Mouse (Mus musculus) left cerebral cortex, postnatal 36 days (tissue): ENCODE data around the gene Atp5d. TPM values are rescaled to one million over a fixed set of nuclear protein-coding genes. Genes with fewer than 3 reads are reported as not detected.

Experiments used
- DNase-seq, 2 experiments: peaks; one replicate each; pipeline ENCODE4 v3.0.0; 2021 to 2022; ENCODE audit warnings: low spot score in 2 of 2, mixed read lengths in 1 of 2
- intact Hi-C: fragments of 180-260 bp; cut with DNase I; formaldehyde crosslinking; loops from one replicate; pipeline ENCODE4 v1.15.1; 2025
- total RNA-seq, 2 experiments: library from RNA; stranded (reverse); gene quantifications; 2 replicates each; pipeline ENCODE4 v1.2.3; 2021

Gene Atp5d
- 100 to 1,000 TPM; 334 to 384 TPM for total RNA-seq

- intact Hi-C loops = no loop called here
- DNase-seq = peak; percentile 79 to 88
Measured at GRCm38 (mm10) chr10:80138553-80139438, at the start of gene Atp5d. Gene Atp5d, plus strand, starts transcription at chr10:80138632.

DNA sequence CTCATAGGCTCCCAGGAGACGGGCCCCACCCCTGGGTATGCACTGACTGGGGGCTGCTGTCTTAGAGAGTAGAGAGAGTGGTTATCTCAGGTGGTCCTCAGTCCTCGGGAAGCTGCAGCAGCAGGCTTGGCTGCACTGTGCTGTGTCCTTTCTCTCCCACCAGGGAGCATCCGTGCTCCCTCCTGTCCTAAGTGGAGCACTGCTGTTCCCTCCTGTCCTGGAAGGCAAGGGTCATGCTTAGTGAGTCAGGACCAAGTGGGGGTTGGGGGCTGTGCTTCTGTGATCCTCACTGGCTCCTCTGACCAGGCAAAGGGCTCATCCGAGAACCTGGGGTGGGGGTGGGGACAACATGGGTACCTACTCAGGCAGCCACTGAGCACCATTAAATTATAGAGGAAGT is 49.3 kb upstream of the Atp5d start:
- no peak for DNase-seq
- intact Hi-C loops = no loop called here

GRCm38 (mm10) chr10:80091527-80091926 is 46.9 kb upstream of the Atp5d start:
- intact Hi-C loops = no loop called here
- no peak for DNase-seq

DNA sequence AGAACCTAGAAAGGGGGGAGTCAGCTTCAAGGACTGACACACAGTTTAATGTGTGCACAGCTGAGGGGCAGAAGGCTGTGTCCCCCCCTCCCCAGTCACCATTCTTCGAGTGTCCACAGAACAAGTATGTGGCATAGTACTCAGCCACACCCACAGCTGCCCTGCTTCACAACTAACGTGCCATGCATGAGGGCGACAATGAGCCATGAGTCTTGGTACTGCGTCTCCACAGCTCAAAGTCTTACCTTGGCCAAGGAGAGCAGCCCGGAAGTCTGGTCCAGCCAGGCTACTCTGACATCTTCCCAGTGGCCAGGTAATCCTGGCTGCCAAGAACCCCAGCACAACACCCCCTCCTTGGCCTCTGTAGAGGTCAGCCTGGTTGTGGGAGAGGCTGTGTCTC is 45.7 kb upstream of the Atp5d start:
- no peak for DNase-seq
- intact Hi-C loops = no loop called here

DNA sequence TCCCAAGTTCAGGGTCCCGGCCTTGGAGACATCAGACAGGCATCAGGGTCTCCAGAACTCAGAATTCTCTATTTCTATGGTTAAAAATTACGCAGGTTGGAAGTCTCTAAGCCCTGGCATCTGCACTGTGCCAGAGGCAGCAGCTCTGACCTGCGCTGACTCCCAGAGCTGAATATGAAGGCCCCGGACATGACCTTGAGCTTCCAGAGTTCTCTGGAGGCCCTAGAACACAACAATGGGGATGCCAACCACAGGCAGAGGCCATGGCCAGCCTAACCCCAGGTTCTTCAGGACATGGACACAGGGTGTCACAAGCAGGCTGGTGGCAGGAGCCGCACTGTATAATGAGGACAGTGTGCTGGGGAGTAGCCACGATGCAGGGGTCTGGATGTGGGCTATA is 44.3 kb upstream of the Atp5d start:
- no peak for DNase-seq
- intact Hi-C loops = no loop called here

GRCm38 (mm10) chr10:80094684-80095083 is 43.7 kb upstream of the Atp5d start:
- no peak for DNase-seq
- intact Hi-C loops = no loop called here

DNA sequence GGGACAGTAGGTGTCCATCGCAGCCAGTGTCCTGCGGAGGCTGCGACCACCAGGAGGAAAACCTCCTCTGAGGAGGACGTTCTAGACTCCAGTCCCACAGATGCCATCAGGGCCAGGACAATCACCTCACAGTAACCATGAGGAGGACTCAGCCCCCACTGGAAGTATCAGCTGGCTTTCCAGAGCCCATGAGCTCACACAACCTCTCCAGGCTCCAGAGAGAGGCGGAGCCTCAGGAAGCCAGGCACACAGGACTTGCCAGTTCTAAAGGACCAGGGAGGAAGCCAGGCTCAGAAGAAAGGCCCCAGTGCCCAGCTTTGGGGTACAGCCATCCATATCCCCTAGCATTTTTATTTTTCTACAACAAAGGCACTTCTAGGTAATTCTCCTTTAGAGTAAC is 42.9 kb upstream of the Atp5d start:
- DNase-seq = no peak
- intact Hi-C loops = no loop called here

DNA sequence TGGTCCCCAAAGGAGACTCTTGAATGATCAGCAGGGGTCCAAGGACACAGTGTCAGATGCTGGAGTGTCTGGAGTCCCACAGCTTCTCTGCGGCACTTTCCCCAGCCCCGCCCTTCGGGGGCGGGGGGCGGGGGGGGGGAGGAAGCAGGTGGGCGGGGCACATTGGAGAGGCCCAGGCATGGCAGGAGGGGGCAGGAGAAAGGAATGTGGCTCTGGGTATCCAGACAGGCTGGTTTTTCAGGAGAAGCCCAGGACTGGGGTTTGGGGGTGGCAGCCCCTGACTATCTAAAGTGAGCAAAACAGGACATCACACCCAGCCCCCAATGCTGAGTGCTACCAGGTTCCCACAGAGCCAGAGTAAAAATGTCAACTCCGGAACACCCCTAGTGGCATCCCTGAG is 41.2 kb upstream of the Atp5d start:
- intact Hi-C loops = no loop called here
- no peak for DNase-seq

- intact Hi-C loops = no loop called here
Measured at GRCm38 (mm10) chr10:80098630-80099029, 39.8 kb upstream of the Atp5d start.

DNA sequence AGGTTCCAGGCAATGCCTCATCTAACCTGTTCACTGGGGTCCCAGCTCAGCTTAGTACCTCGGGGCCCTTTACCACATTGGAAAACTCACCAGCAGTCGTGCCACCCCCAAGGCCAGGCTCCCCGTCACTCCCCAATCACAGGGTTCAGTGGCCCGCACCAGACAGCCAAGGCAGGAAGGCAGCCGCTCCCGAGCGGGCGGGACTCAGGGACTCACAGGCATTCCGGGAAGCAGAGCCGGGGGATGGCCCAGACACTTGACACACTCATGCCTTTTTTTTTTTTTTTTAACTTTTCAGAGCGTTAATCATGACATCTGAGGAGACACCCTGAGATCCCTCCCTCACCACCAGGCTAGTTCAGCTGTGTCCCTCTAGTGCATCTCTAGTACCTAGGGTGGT is 37.5 kb upstream of the Atp5d start:
- no peak for DNase-seq
- intact Hi-C loops = no loop called here

More at GRCm38 (mm10) chr10:80098630-80099029, 39.8 kb upstream of the Atp5d start:
- no peak for DNase-seq

DNA sequence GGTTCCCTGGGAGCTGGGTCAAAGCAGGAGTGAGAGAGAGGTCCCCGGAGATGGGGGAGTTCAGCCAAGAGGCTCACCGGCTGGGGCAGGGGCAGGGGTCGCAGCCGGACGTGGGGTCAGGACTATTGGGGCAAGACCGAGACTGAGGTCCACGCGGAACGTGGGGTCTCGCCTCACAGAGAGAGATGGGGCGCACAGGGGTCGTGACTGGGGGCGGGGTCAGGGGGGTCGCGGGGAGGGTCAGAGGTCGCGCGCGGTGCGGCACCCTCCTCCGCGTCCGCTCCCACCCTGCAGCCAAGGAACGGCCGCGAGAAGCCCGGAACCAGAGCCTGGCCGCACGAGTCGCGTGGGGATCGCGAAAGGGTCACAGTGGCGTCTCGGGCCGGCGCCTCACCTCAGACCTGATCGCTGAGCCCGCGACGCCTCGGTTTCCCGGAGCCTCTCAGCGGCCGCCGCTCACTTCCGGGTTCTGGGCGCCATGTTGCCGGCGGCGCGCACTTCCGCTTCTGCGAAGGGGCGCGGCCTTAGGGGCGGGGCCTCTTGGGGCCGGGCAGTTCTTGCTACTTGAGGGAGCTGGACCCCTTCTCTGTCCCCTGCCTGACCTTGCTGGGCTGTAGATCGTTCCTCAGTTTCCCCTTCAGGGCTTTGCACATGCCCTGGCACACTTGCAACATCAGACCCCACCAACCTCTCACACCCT is 36.1 kb upstream of the Atp5d start:
- peak; percentile 82 to 88 for DNase-seq
- intact Hi-C loops = no loop called here

DNA sequence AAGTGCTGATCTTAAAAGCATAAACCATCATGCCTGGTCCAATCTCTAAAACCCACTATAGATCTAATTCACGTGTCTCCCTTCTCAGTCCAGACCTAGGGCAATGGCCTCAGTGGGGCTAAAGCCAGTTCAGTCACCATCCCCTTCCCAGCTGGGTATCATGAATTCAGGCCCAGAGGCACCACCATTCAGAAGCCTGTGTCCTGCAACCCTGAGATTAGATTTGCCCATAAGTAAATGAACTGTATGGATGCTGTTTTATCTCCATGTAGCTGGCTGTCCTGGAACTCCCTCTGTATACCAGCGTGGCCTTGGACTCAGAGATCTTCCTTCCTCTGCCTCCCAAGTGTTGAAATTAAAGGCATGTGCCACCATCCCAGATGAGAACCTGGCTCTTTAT is 35.4 kb upstream of the Atp5d start:
- no peak for DNase-seq
- intact Hi-C loops = no loop called here

DNA sequence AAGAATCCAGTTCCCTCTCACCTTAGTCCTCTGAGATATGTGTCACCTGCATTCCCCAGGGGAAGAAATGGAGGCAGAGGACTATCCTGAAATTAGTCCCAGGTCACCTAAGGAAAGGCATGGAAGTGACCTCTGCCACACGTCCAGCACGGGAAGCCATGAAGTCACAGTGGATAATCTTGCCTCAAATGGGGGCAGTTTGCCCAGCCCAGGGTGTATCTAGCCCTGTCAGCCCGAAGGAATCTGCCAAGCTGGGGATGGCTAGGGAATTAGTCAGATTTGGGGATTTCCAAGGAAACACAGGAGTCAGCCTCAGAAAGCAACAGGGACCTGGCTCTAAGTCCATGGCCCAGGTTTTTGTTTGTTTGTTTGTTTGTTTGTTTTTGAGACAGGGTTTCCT is 34.3 kb upstream of the Atp5d start:
- intact Hi-C loops = no loop called here
- no peak for DNase-seq

DNA sequence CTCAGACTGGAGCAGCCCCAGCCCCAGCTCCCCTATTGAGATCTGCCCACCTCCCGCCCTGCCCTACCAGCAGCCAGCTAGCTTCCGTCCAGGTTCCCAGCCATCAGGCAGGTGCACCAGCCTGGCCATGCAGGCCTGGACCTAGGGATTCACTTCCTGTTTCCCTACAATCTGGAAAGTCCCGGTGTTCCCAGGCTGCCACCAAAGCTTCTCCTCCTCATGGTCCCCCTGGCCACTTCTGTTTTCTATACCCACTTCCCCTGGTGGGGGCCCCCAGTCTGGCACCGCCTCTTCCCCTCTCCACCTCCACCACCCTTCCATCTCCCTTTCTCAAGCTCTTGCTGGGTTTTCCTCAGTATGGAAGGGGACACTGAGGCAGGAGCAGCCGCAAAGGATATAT is 33.0 kb upstream of the Atp5d start, which contains the start of gene Sbno2:
Gene Sbno2 (minus strand): TSS at position 112 of the 400 bp plus-strand sequence.
- intact Hi-C loops = no loop called here

GRCm38 (mm10) chr10:80105926-80106325 is 32.5 kb upstream of the Atp5d start:
- DNase-seq = no peak
- intact Hi-C loops = no loop called here

More for the DNA sequence above, 33.0 kb upstream of the Atp5d start, which contains the start of gene Sbno2:
- DNase-seq = no peak

GRCm38 (mm10) chr10:80107678-80108077 is 30.8 kb upstream of the Atp5d start:
- DNase-seq = no peak
- intact Hi-C loops = no loop called here

- peak; percentile 82 to 85 for DNase-seq
- intact Hi-C loops = loop anchor here (1.0 to 5.0 kb wide), 5 partner anchors 37 to 154 kb away; partner anchors contain the start of genes Polr2e, Tmem259 and Wdr18
Measured at GRCm38 (mm10) chr10:80114341-80115284, 23.8 kb upstream of the Atp5d start.

DNA sequence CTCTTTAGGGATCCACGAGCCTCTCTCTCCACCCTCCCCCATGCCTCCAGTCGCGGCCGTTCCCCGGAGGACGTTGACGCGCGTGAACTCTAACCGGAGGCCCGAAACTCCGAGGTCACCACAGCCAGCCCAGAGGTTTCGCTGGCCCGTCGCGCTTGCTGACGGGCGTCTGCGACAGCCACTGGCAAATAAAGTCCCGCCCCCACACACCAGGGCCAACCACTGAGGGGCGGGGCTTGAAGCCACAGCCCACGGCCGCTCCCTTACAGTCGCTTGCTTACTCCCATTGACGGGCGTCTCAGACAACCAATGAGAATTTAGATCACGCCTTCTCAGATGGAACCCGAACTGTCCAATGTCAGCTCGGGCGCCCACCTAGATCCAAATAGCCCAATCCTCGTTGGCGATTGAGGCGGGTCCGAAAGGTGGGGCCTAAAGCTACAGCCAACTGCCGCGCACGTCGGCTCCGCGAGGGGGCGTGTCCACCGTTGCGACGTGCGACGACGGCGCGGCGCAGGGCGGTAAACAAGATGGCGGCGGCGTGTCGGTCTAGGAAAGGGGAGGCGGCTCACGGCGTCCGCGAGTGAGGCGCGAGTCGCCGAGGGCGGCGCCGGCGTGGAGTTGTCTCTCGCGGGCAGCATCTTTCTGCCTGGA is 23.0 kb upstream of the Atp5d start, which contains the start of gene Stk11:
Gene Stk11 (plus strand): TSS at position 514 of the 654 bp plus-strand sequence.
- DNase-seq = peak; percentile 98 to 99
- intact Hi-C loops = loop anchor here (1.0 to 2.0 kb wide), 3 partner anchors 77 to 155 kb away; partner anchors contain the start of genes Polr2e, Tmem259 and Wdr18

GRCm38 (mm10) chr10:80115944-80116335 is 22.5 kb upstream of the Atp5d start:
- intact Hi-C loops = loop anchor here (1.0 to 2.0 kb wide), 3 partner anchors 77 to 156 kb away; partner anchors contain the start of genes Polr2e, Tmem259 and Wdr18
- DNase-seq = no peak
